Mouse (Mus musculus) heart, postnatal 4 days (tissue): ENCODE results near the gene Sdk2. TPM values are rescaled to one million over a fixed set of nuclear protein-coding genes. Genes with fewer than 3 reads are reported as not detected.

Experiments used
- DNase-seq: peaks from one replicate; pipeline ENCODE4 v3.0.0; 2021
- total RNA-seq, 2 experiments: library from RNA; stranded (reverse); gene quantifications; 2 replicates each; pipeline ENCODE4 v1.2.3; 2021

Sdk2 gene
- total RNA-seq, 2 experiments from 2014 or later, result 4.8 to 5.1 TPM

- DNase-seq, result no peak
Observed at GRCm38 (mm10) chr11:113990065-113990464, 76.8 kb downstream of the Sdk2 start.

GRCm38 (mm10) chr11:113985826-113986416 is 80.9 kb downstream of the Sdk2 start:
- DNase-seq, result no peak

- DNase-seq, result peak; percentile 36
Observed at GRCm38 (mm10) chr11:113981732-113982503, 84.9 kb downstream of the Sdk2 start.

- DNase-seq, result no peak
Observed at GRCm38 (mm10) chr11:113981088-113981487, 85.8 kb downstream of the Sdk2 start.

GRCm38 (mm10) chr11:113978318-113978717 is 88.5 kb downstream of the Sdk2 start:
- no peak for DNase-seq

- DNase-seq, result no peak
Observed at GRCm38 (mm10) chr11:113975667-113975970, 91.2 kb downstream of the Sdk2 start.

GRCm38 (mm10) chr11:113974876-113975666 is 91.8 kb downstream of the Sdk2 start:
- DNase-seq, result no peak

GRCm38 (mm10) chr11:113972517-113972872 is 94.4 kb downstream of the Sdk2 start:
- DNase-seq, result peak; percentile 45

GRCm38 (mm10) chr11:113971609-113972516 is 95.0 kb downstream of the Sdk2 start:
- no peak for DNase-seq

- DNase-seq, result no peak
Observed at GRCm38 (mm10) chr11:113970026-113970425, 96.8 kb downstream of the Sdk2 start.

GRCm38 (mm10) chr11:113965214-113965613 is 101.6 kb downstream of the Sdk2 start:
- DNase-seq, result no peak

GRCm38 (mm10) chr11:113962751-113963150 is 104.1 kb downstream of the Sdk2 start:
- no peak for DNase-seq

- DNase-seq, result no peak
Observed at GRCm38 (mm10) chr11:113951616-113951988, 115.2 kb downstream of the Sdk2 start.

GRCm38 (mm10) chr11:113950904-113951615 is 115.8 kb downstream of the Sdk2 start:
- no peak for DNase-seq

- no peak for DNase-seq
Observed at GRCm38 (mm10) chr11:113948676-113949075, 118.2 kb downstream of the Sdk2 start.

- no peak for DNase-seq
Observed at GRCm38 (mm10) chr11:113942101-113942735, 124.6 kb downstream of the Sdk2 start.

GRCm38 (mm10) chr11:113933678-113934077 is 133.2 kb downstream of the Sdk2 start:
- DNase-seq, result no peak

- no peak for DNase-seq
Observed at GRCm38 (mm10) chr11:113932909-113933308, 133.9 kb downstream of the Sdk2 start.

- DNase-seq, result no peak
Observed at GRCm38 (mm10) chr11:113931701-113932100, 135.1 kb downstream of the Sdk2 start.

GRCm38 (mm10) chr11:113930112-113930511 is 136.7 kb downstream of the Sdk2 start:
- DNase-seq, result no peak

GRCm38 (mm10) chr11:113928831-113929230 is 138.0 kb downstream of the Sdk2 start:
- DNase-seq, result no peak
